Mouse (Mus musculus) cerebellum, adult 2 months (tissue): Measurements from ENCODE around the gene Serpinf2.
A peak's percentile ranks its signal among the peaks of the same experiment; 100 is the strongest.

Experiments used
- CTCF ChIP-seq: fragments of 200-500 bp; IDR thresholded peaks from 2 replicates; pipeline ENCODE4 v1.5.1; 2011; ENCODE audit warnings: low read depth, mild to moderate bottlenecking, control low read depth, low read length, moderate library complexity, borderline replicate concordance; ENCODE audit not compliant: insufficient read depth
- POLR2A ChIP-seq: fragments of 200-500 bp; IDR thresholded peaks from 2 replicates; pipeline ENCODE4 v1.6.1; 2011; ENCODE audit warnings: low read length, control low read depth, borderline replicate concordance; ENCODE audit not compliant: insufficient read depth

DNA sequence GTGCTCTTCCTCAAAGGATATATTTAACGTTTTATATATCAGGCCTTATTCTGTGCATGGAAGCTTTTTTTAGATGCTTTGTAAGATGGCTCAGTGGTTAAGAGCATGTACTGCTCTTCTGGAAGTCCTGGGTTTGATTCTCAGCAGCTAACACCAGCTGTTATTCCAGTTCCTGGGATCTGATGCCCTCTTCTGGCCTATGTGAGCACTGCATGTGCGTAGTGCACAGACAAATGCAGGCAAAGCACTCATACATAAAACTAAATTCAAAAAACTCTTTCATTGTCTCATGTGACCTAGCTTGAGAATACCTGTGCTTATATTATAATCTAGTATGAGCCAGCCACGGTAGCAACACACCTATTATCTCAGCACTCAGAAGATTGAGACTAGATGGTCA, 32.5 kb downstream of the Serpinf2 start:
- TF ChIP-seq CTCF, result peak; percentile 39
- TF ChIP-seq POLR2A, result no peak
